Mouse (Mus musculus): ENCODE measurements around the gene Arr3.

DNA sequence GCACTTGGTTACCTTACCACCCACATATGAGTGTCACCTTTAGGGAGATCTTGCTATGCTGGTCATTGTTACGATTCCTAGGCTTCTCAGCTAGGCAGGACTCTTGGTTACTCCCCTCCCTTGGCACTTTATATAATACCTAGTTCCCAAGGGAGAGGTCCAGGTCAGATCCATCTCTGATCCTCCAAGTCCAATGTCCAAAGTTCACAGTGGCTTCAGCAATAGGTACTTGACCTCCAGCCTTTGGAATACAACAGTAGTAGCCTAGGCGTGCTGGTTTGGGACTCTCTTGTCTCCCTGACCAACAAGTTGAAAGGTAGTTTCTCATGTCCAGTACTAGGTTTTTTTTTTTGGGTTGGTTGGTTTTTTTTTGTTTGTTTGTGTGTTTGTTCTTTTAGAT lies 23.8 kb downstream of the Arr3 start:
- TF ChIP-seq CTCF (conservative IDR thresholded peaks at IDR 0.05; ENCODE audit: insufficient read depth, insufficient read length, low read depth, low read length) (no peak), POLR2A (IDR thresholded peaks at IDR 0.05; ENCODE audit: low read depth, low read length) (no peak)
